Mouse (Mus musculus) liver, postnatal 0 days (tissue): Measurements from ENCODE around the gene 6430571L13Rik.
A peak's percentile ranks its signal among the peaks of the same experiment; 100 is the strongest.

ENCODE experiments used
- CTCF ChIP-seq: sonication (generic); IDR thresholded peaks from 2 replicates; pipeline ENCODE4 v1.5.1; 2016; ENCODE audit warnings: antibody characterized with exemption, low read depth
- EP300 ChIP-seq: IDR thresholded peaks from 2 replicates; pipeline ENCODE4 v1.6.1; 2016; ENCODE audit warnings: antibody characterized with exemption, low read depth, mild to moderate bottlenecking

DNA sequence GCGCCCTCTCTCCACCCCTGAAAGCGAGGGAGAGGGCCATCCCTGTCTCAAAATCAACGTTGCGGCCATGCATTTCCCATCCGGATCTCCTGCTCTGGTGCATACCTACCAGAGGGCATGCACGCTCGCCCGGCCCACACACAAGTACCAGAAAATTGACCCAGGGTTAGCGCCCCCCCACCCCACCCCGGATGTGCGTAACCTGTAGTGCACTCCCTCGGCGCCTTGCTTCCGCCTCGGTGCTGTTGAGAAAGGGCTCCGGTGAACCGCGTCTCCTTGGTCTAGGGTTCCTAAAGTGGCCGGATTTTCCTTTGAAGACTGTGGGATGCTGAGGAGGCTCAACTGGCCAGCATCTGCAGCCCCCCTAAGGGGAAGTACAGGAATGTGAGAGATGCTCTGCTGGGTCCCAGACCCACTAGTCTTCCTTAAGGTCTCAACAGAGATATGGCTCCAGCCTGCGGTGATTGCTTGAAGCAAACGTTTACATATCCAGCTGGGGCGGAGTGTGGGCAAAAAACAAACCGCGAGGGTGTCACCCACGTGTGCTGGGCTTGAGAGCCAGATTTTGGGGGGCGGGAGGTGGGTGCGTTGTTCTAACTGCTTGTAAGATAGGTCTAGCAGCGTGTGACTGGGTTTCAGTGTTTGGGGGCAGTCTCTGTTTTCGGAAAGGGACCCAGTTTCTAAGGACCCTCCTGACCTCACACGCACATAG, 2.1 kb upstream of the 6430571L13Rik start, which contains the start of gene Hemk1:
- TF ChIP-seq CTCF (0 out of 2 replicates have a peak, but pooled peaks have one; percentile 11), EP300 (0 out of 2 replicates have a peak, but pooled peaks have one; percentile 29)
